Mouse (Mus musculus) CD4-positive, CD25-positive, alpha-beta regulatory T cell, adult 9 weeks (primary cell): ENCODE measurements around the gene Ipo4. TPM values are rescaled to one million over a fixed set of nuclear protein-coding genes. Genes with fewer than 3 reads are reported as not detected.

Experiments
- polyA plus RNA-seq: library from polyadenylated mRNA; unstranded; fragments of 100-300 nt; shearing (Covaris generic); gene quantifications from one replicate; pipeline ENCODE4 v1.2.1, GENCODE M21; 2017

The Ipo4 gene
- 53.3 TPM for polyA plus RNA-seq

GRCm38 (mm10) chr14:55635523-55636007, at the start of gene Ipo4:
Gene Ipo4, minus strand, starts transcription at chr14:55635957.

GRCm38 (mm10) chr14:55681160-55682117, 45.7 kb upstream of the Ipo4 start, which contains the start of gene Tinf2:
Gene Tinf2, minus strand, starts transcription at chr14:55681820.

GRCm38 (mm10) chr14:55671833-55672740, 36.3 kb upstream of the Ipo4 start, which contains the start of the genes Gmpr2 and Nedd8:
Gene Gmpr2, plus strand, starts transcription at chr14:55671941.
Gene Nedd8, minus strand, starts transcription at chr14:55672124.

GRCm38 (mm10) chr14:55659960-55660573, 24.3 kb upstream of the Ipo4 start, which contains the start of gene Mdp1:
Gene Mdp1, minus strand, starts transcription at chr14:55660508.

GRCm38 (mm10) chr14:55649884-55650283, 14.1 kb upstream of the Ipo4 start, which contains the start of gene Tssk4:
Gene Tssk4, plus strand, starts transcription at chr14:55650184.

GRCm38 (mm10) chr14:55643060-55643907, 7.5 kb upstream of the Ipo4 start, which contains the start of gene Tm9sf1:
Gene Tm9sf1, minus strand, starts transcription at chr14:55643806.

GRCm38 (mm10) chr14:55637795-55638194, 2.0 kb upstream of the Ipo4 start, which contains the start of gene Gm49378:
Gene Gm49378, minus strand, starts transcription at chr14:55637895.

GRCm38 (mm10) chr14:55617822-55618221, 17.9 kb downstream of the Ipo4 start, which contains the start of gene Rec8:
Gene Rec8, plus strand, starts transcription at chr14:55618037.

GRCm38 (mm10) chr14:55603271-55603632, 32.5 kb downstream of the Ipo4 start, which contains the start of gene Irf9:
Gene Irf9, plus strand, starts transcription at chr14:55603571.

GRCm38 (mm10) chr14:55591331-55591891, 44.3 kb downstream of the Ipo4 start, which contains the start of gene Rnf31:
Gene Rnf31, plus strand, starts transcription at chr14:55591708.

GRCm38 (mm10) chr14:55590748-55591330, 44.9 kb downstream of the Ipo4 start, which contains the start of gene Psme2:
Gene Psme2, minus strand, starts transcription at chr14:55591113.

GRCm38 (mm10) chr14:55584702-55585565, 50.8 kb downstream of the Ipo4 start, which contains the start of gene Emc9:
Gene Emc9, minus strand, starts transcription at chr14:55585302.

GRCm38 (mm10) chr14:55577871-55578667, 57.7 kb downstream of the Ipo4 start, which contains the start of gene Psme1:
Gene Psme1, plus strand, starts transcription at chr14:55578123.

Other genes with a start within 250 kb of the Ipo4 start
- 47.2 TPM for gene Dhrs4, start 157.2 kb downstream of the Ipo4 start, polyA plus RNA-seq
- not detected for gene Carmil3, start 145.3 kb downstream of the Ipo4 start, polyA plus RNA-seq
- gene Cpne6, start 125.5 kb downstream of the Ipo4 start, polyA plus RNA-seq = not detected
- gene Nrl, start 111.0 kb downstream of the Ipo4 start, polyA plus RNA-seq = 0.12 TPM
- 48.4 TPM for gene Pck2, start 95.7 kb downstream of the Ipo4 start, polyA plus RNA-seq
- gene Dcaf11, start 76.0 kb downstream of the Ipo4 start, polyA plus RNA-seq = 170 TPM
- 4.8 TPM for gene A730061H03Rik, start 75.6 kb downstream of the Ipo4 start, polyA plus RNA-seq
- not detected for gene Fitm1, start 60.3 kb downstream of the Ipo4 start, polyA plus RNA-seq
- gene Psme1, start 57.8 kb downstream of the Ipo4 start, polyA plus RNA-seq = 1,184 TPM
- gene Emc9, start 50.7 kb downstream of the Ipo4 start, polyA plus RNA-seq = 48.1 TPM
- gene Psme2, start 44.8 kb downstream of the Ipo4 start, polyA plus RNA-seq = 937 TPM
- 64.3 TPM for gene Rnf31, start 44.2 kb downstream of the Ipo4 start, polyA plus RNA-seq
- 237 TPM for gene Irf9, start 32.4 kb downstream of the Ipo4 start, polyA plus RNA-seq
- gene Rec8, start 17.9 kb downstream of the Ipo4 start, polyA plus RNA-seq = 8.1 TPM
- 2.8 TPM for gene Gm49378, start 1.9 kb upstream of the Ipo4 start, polyA plus RNA-seq
- gene Tm9sf1, start 7.8 kb upstream of the Ipo4 start, polyA plus RNA-seq = 96.0 TPM
- gene Tssk4, start 14.2 kb upstream of the Ipo4 start, polyA plus RNA-seq = 1.6 TPM
- 112 TPM for gene Mdp1, start 24.6 kb upstream of the Ipo4 start, polyA plus RNA-seq
- gene Gmpr2, start 36.0 kb upstream of the Ipo4 start, polyA plus RNA-seq = 58.4 TPM
- gene Nedd8, start 36.2 kb upstream of the Ipo4 start, polyA plus RNA-seq = 496 TPM
- 66.3 TPM for gene Tinf2, start 45.9 kb upstream of the Ipo4 start, polyA plus RNA-seq
- 0.26 TPM for gene Tgm1, start 78.0 kb upstream of the Ipo4 start, polyA plus RNA-seq
- gene Rabggta, start 86.3 kb upstream of the Ipo4 start, polyA plus RNA-seq = 90.8 TPM
- gene Dhrs1, start 109.7 kb upstream of the Ipo4 start, polyA plus RNA-seq = 54.2 TPM
- 12.1 TPM for gene Nop9, start 109.7 kb upstream of the Ipo4 start, polyA plus RNA-seq
- not detected for gene Cideb, start 122.5 kb upstream of the Ipo4 start, polyA plus RNA-seq
- not detected for gene Ltb4r2, start 125.5 kb upstream of the Ipo4 start, polyA plus RNA-seq
- gene Ltb4r1, start 130.0 kb upstream of the Ipo4 start, polyA plus RNA-seq = 1.4 TPM
- not detected for gene Adcy4, start 148.1 kb upstream of the Ipo4 start, polyA plus RNA-seq
- gene Ripk3, start 152.9 kb upstream of the Ipo4 start, polyA plus RNA-seq = 79.6 TPM
- gene Nfatc4, start 187.2 kb upstream of the Ipo4 start, polyA plus RNA-seq = not detected
- 1.7 TPM for gene Nynrin, start 218.1 kb upstream of the Ipo4 start, polyA plus RNA-seq
- 0.25 TPM for gene Cbln3, start 248.4 kb upstream of the Ipo4 start, polyA plus RNA-seq
- gene Khnyn, start 249.0 kb upstream of the Ipo4 start, polyA plus RNA-seq = 90.5 TPM